Mouse (Mus musculus) liver, embryonic 14.5 days (tissue): ENCODE data around the gene Gse1.

Source experiments
- CTCF ChIP-seq: IDR thresholded peaks from 2 replicates; pipeline ENCODE4 v1.5.1; 2016; ENCODE audit warnings: antibody characterized with exemption, low read depth, control low read depth
- EP300 ChIP-seq: IDR thresholded peaks from 2 replicates; pipeline ENCODE4 v1.6.1; 2016; ENCODE audit warnings: antibody characterized with exemption, low read depth

DNA sequence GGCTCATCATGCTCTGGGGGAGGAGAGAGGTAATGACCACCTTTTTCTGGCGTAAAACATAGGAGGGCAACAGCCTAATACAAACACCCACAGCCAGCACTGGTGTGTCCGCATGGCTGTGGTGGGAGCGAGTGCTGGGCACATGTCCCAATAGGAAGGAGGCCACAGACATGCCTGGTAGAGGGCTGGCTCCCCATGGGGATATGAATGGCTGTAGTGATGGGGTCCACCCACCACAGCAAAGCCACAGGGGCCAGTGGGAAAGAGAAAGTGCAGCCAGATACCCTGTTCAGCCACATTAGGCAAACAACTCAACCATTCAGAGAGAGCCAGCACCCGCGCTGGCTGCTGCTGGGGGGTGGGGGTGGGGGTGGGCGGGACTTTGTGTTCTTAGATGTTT lies 256.9 kb downstream of the Gse1 start:
- TF ChIP-seq CTCF, result no peak
- no peak for TF ChIP-seq EP300
